Mouse (Mus musculus) thymus, adult 18-20 months (tissue): ENCODE measurements at regions not wholly inside any gene's neighbourhood (a gene's known extent, or its start where the extent isn't known, plus 50 kb on each side); places are given as distances from the start of the nearest gene placed in this dataset.

ENCODE experiments used
- DNase-seq, 2 experiments: peaks; one replicate each; pipeline ENCODE4 v3.0.0; 2022; ENCODE audit warnings: mixed read lengths in 2 of 2

GRCm38 (mm10) chr2:167815123-167815522 lies 116.7 kb upstream of the Ptpn1 start:
- DNase-seq: no peak

- no peak for DNase-seq
Observed at GRCm38 (mm10) chr2:167809256-167809655, 119.6 kb upstream of the Tmem189 start.

GRCm38 (mm10) chr2:167805629-167806304 lies 116.1 kb upstream of the Tmem189 start:
- no peak for DNase-seq

- DNase-seq: peak; percentile 47 to 63
Observed at GRCm38 (mm10) chr2:167804493-167805227, 115.0 kb upstream of the Tmem189 start.

- no peak for DNase-seq
Observed at GRCm38 (mm10) chr2:167802494-167802893, 112.9 kb upstream of the Tmem189 start.

GRCm38 (mm10) chr2:167801389-167801788 lies 111.8 kb upstream of the Tmem189 start:
- no peak for DNase-seq

GRCm38 (mm10) chr2:167800648-167801245 lies 111.1 kb upstream of the Tmem189 start:
- DNase-seq: no peak

- no peak for DNase-seq
Observed at GRCm38 (mm10) chr2:167799629-167800387, 110.2 kb upstream of the Tmem189 start.

GRCm38 (mm10) chr2:167798969-167799513 lies 109.4 kb upstream of the Tmem189 start:
- DNase-seq: no peak

- no peak for DNase-seq
Observed at GRCm38 (mm10) chr2:167798076-167798782, 108.6 kb upstream of the Tmem189 start.

GRCm38 (mm10) chr2:167795491-167795890 lies 105.9 kb upstream of the Tmem189 start:
- no peak for DNase-seq

GRCm38 (mm10) chr2:167793916-167794315 lies 104.3 kb upstream of the Tmem189 start:
- no peak for DNase-seq

- no peak for DNase-seq
Observed at GRCm38 (mm10) chr2:167792753-167793152, 103.1 kb upstream of the Tmem189 start.

GRCm38 (mm10) chr2:167792330-167792729 lies 102.7 kb upstream of the Tmem189 start:
- DNase-seq: no peak

GRCm38 (mm10) chr2:167789471-167789923 lies 99.9 kb upstream of the Tmem189 start:
- DNase-seq: no peak

GRCm38 (mm10) chr2:167786951-167787350 lies 97.3 kb upstream of the Tmem189 start:
- no peak for DNase-seq

GRCm38 (mm10) chr2:167784353-167784752 lies 94.7 kb upstream of the Tmem189 start:
- DNase-seq: no peak

GRCm38 (mm10) chr2:167783374-167783773 lies 93.8 kb upstream of the Tmem189 start:
- DNase-seq: no peak

- DNase-seq: no peak
Observed at GRCm38 (mm10) chr2:167782231-167782999, 92.8 kb upstream of the Tmem189 start.

GRCm38 (mm10) chr2:167781496-167781895 lies 91.9 kb upstream of the Tmem189 start:
- no peak for DNase-seq

GRCm38 (mm10) chr2:167778691-167779090 lies 89.1 kb upstream of the Tmem189 start:
- no peak for DNase-seq
